Mouse (Mus musculus): ENCODE results near the gene Slc25a39.
"Not testable (repeated sequence)": the region's sequence is repeated elsewhere in the genome, so short reads cannot be mapped to it uniquely, and the experiment has no call there.

Slc25a39 gene

GRCm38 (mm10) chr11:102395250-102395649 lies 12.5 kb downstream of the Slc25a39 start:
- no peak for DNase-seq (ENCODE audit: low spot score in 2 of 2)

GRCm38 (mm10) chr11:102394421-102395124 lies 13.2 kb downstream of the Slc25a39 start:
- DNase-seq (ENCODE audit: low spot score in 2 of 2) = no peak

DNA sequence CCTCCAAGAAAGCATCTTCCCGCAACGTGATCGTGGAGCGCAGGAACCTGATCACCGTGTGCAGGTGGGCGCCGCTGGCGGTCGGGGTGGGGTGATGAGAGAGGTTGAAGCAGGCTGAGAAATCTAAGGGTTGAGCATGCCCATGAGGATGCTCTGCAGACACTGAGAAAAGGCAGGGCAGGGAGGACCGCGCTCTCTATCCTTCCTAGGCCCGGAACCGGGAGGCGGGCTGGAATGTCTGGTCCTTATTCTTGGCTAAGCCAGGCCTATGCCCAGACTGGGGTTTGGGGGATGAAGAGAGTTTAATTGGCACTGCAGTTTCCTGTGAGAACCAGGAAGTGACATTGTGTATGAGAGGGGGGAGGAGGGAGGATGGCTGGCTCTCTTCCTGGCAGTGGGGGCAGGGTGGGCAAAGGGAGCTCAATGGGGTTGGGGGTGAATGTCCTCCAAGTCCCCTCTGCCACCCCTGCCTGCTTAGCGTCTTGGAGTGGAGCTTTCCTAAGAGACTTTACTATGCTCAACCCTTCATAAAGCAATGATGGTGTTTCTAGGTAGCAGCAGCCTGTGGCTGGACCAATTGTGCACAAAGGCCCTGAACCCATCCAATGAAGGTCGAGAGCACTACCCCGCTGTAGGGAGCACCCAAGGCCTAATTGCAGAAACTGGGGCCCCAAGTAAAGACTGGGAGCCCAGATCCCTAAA lies 13.9 kb downstream of the Slc25a39 start:
- no peak for DNase-seq (ENCODE audit: low spot score in 2 of 2)

GRCm38 (mm10) chr11:102393238-102393634 lies 14.5 kb downstream of the Slc25a39 start, which contains the start of gene Rundc3a:
TSS of gene Rundc3a (plus strand) at chr11:102393403.
- DNase-seq (ENCODE audit: low spot score in 2 of 2) = peak; percentile 65 to 78

- no peak for DNase-seq (ENCODE audit: low spot score in 2 of 2)
Observed at GRCm38 (mm10) chr11:102392441-102393237, 15.1 kb downstream of the Slc25a39 start.

- DNase-seq (ENCODE audit: low spot score in 2 of 2) = not testable (repeated sequence)
Observed at GRCm38 (mm10) chr11:102389436-102389835, 18.3 kb downstream of the Slc25a39 start.

- DNase-seq (ENCODE audit: low spot score in 2 of 2) = no peak
Observed at GRCm38 (mm10) chr11:102386121-102386520, 21.6 kb downstream of the Slc25a39 start.

- no peak for DNase-seq (ENCODE audit: low spot score in 2 of 2)
Observed at GRCm38 (mm10) chr11:102385075-102385474, 22.7 kb downstream of the Slc25a39 start.

GRCm38 (mm10) chr11:102384418-102384817 lies 23.3 kb downstream of the Slc25a39 start:
- DNase-seq (ENCODE audit: low spot score in 2 of 2) = no peak

- DNase-seq (ENCODE audit: low spot score in 2 of 2) = no peak
Observed at GRCm38 (mm10) chr11:102383365-102384136, 24.2 kb downstream of the Slc25a39 start.

DNA sequence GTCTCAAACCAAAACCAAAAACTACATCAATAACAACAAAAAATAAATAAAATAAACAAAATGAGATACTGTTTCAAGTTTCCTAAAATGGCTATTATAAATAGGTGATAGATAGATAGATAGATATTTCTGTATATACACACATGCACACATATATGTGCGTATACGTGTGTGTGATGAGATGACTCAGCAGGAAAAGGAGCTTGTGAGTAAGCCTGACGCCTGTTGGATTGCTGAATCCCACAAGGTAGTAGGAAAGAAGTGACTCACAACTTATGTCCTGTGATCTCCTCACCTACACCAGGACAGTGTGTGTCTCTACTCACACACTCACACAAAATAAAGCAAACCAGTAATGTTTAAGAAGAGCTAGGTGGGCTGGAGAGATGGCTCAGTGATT lies 25.0 kb downstream of the Slc25a39 start:
- no peak for DNase-seq (ENCODE audit: low spot score in 2 of 2)

GRCm38 (mm10) chr11:102381341-102382100 lies 26.2 kb downstream of the Slc25a39 start:
- no peak for DNase-seq (ENCODE audit: low spot score in 2 of 2)

DNA sequence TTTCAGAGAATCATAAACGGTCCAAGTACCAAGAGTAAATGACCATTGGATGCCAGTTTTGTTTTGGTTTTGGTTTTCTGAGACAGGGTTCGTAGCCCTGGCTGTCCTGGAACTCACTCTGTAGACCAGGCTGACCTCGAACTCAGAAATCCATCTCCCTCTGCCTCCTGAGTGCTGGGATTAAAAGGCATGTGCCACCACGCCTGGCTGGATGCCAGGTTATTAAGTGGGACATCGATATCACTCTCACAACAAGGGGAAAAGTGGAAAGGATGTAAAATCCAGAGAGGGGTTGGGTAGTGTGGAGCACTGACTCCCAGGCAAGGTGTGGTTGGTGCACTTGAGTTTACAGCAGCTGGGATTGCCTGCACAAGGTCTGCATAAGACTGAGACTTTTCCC lies 27.7 kb downstream of the Slc25a39 start:
- no peak for DNase-seq (ENCODE audit: low spot score in 2 of 2)

GRCm38 (mm10) chr11:102377186-102377585 lies 30.6 kb downstream of the Slc25a39 start:
- no peak for DNase-seq (ENCODE audit: low spot score in 2 of 2)

DNA sequence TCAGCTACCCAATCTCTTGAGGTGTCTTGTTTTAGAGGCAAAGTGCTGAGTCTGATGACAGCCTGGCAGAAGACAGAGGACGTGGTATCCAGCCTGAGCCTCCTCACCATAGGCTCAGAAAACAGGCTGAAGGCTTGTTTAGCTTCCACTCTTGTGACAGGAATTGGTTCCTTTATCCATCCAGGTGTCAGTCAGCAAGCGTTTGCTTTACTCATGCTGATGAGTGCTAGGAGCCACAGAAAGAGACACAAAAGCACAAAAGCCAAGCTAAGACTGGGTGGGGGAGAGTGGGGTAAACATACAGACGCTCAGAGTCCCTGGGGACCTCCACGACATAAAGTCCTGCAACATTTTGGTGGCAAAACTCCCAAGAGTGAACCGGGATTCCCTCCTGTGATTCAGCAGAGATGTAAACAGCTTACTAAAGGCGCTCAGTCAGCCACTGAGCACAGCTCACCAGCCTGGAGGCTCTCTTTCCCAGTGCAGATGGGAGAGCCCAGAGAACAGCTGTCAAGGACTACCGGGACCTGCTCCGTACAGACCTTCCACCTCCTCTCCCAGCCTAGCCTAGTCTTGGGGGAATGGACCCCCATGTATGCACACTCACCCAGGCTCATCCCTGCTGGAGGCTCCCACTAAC lies 31.4 kb downstream of the Slc25a39 start:
- DNase-seq (ENCODE audit: low spot score in 2 of 2) = no peak

GRCm38 (mm10) chr11:102375196-102376173 lies 32.3 kb downstream of the Slc25a39 start:
- DNase-seq (ENCODE audit: low spot score in 2 of 2) = no peak

GRCm38 (mm10) chr11:102374108-102374725 lies 33.5 kb downstream of the Slc25a39 start:
- DNase-seq (ENCODE audit: low spot score in 2 of 2) = no peak

DNA sequence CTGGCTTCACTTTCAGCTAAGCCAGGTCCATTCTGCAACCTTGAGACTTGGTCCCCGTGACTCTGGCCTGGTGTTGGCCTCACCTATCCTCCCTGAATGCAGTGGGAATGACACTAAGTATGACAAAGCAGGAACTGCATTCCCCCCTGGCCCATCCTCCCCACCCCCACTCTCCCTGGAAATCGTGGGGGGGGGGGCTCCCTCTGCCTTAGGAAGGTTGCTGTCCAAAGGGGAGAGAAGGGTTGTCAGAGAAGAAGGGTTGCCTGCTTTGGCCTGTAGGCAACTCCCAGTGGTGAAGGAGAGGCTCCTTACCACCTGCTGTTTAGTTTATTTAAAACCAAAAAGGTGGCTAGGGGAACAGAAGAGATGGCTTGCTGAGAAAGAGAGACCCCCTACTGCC lies 34.1 kb downstream of the Slc25a39 start:
- no peak for DNase-seq (ENCODE audit: low spot score in 2 of 2)

GRCm38 (mm10) chr11:102372936-102373335 lies 34.8 kb downstream of the Slc25a39 start:
- no peak for DNase-seq (ENCODE audit: low spot score in 2 of 2)

Data from natural killer cell, adult 2 months (primary cell).